Mouse (Mus musculus): ENCODE results near the gene Adgrv1.

The Adgrv1 gene

DNA sequence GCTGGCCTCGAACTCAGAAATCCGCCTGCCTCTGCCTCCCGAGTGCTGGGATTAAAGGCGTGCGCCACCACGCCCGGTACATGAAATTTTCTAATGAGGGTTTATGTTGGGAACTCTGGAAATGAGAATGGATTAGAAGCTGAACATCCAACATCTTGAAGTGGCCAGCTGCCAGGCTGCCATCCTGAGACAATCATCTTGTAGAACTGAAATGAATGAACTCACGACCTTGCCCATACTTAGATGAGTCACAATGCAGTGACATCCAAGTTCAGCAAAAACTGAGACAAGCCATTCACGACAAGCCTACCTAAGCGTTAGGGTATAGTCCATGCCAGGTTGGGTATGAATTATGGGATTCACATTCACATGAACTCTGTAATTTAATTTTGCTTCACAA, 393.1 kb downstream of the Adgrv1 start:
- DNase-seq (ENCODE audit: low spot score in 2 of 2): no peak

DNA sequence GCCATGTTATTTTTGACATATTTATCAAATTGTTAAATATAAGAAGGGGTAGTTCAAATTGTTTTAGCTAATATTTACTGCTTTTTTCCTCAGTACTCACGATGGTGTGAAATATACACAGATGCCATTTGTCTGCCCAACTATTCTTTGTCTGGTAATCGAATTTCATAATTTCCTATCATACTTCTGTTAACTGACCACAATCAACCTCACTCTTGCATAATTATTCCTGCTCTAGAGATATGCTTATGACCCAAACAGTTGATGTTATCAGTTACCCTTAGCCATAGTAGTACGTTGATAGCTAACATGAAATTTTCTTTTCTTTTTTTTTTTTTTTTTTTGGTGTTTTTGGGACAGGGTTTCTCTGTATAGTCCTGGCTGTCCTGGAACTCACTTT, 393.5 kb downstream of the Adgrv1 start:
- no peak for DNase-seq (ENCODE audit: low spot score in 2 of 2)

DNA sequence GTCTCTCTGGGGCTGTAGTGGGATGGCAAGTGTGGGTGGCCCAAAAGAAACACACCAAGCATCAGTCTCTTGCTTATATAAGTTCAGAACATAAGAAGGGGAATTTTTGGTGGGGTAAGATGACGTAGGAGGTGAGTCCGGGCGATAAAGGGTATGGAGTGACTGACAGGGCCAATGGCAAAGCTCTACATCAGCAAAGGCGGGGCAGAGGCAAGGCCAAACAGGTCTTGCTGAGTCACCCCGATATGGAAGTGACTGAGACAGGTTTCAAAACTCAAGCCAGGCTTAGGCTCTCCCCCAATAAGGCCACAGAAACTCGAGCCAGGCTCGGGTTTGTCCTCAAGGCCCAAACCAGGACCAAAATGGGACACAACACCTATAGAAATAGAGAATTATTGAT, 394.1 kb downstream of the Adgrv1 start:
- no peak for DNase-seq (ENCODE audit: low spot score in 2 of 2)

DNA sequence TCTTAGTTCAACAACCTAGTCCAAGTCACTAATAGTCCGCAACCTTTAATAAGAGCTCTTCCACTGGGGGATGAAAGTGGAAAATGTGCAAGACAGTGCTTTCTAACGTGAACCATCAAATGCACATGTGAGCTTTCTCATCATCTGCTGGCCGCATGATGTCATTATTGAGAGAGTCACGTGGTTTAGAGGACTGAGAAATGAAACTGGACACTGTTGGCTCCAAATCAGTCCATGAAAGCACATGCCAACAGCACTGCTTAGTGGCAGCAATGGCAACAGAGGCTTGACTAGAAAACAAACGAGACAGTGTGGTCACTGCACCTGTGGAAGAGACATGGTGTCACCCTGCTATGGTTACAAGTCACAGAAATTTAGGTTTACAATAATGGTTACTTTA, 395.0 kb downstream of the Adgrv1 start:
- DNase-seq (ENCODE audit: low spot score in 2 of 2): no peak

DNA sequence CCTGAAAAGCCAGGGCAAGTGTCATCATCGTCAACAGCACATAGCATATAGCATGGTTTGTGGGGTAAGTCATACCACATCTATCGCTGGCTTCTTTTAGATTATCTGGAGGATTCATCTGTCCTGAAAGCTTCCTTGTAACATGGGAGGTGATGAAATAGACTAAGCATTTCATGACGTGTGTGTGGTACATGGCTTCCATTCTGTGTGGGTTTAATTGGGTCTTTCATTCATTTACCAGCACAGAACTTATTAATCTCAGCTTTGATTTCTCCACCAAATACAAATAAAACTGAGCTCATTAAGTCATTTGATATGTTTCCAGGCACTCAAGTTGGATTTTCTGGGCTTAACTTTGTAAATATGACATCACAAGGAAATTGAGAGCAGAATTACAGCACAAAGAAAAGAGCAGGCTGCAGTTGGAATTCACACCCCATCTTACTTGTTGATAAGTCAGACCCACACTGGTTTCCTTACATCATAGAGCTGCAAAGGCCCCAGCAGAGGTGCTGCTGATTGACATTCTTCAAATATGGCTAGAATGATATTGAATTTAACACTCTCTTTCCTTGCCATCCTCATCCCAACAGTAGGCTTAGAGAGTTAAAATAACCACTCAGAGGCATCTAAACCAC, 396.1 kb downstream of the Adgrv1 start:
- DNase-seq (ENCODE audit: low spot score in 2 of 2): no peak

DNA sequence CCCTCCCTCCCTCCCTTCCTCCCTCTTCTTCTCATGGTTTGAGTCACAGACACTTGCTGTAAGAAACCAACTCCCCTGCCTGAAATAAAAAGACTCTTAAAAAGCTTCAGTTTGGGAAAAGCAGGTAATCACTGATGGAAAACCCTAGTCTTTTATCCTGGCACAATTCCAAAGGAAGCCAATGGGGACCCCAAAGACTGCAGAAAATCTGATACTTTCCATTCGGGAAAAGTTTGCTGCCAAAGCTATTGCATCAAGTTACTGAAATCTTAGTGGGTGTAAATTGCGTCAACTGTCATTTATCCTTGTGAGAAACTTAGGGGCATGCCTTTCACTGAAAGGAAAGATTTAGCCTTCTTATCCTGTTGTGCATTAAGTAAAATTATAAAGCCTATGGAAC, 398.9 kb downstream of the Adgrv1 start:
- DNase-seq (ENCODE audit: low spot score in 2 of 2): no peak

DNA sequence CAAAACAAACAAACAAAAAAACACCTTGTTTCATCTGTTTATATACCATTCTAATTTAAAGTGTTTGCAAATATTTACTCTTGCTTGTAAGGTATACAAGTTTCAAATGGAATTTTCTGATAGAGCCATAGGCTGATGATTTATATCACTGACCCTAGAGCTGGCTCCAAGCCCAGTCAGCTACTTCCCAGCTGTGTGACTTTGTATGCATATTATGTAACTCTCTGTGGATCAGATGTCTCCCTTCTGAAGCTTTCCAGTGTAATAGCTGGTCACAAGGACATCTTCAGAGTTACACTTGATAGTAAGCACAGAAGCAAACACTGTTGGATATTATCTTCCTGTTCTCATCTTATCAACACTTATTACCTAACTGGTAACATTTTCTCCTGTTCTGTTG, 400.1 kb downstream of the Adgrv1 start:
- DNase-seq (ENCODE audit: low spot score in 2 of 2): no peak

DNA sequence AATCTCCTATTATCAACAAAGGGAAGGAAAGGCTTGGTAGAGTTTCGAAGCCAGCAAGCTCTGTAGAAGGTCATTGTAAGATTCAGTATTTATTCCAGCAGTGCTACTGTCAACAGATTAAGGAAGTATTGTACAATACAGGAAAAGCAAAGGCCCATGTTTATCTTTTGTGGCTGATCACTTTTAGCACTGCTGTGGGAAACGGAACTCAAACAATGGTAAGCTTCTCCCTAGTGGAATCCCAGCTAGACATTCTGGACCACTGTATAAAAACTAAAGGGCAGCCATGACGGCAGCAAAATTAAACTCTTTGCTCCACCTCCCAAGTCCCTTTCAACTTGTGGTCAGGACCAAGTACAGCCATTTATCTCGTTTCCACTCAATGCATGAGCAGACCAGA, 402.8 kb downstream of the Adgrv1 start:
- no peak for DNase-seq (ENCODE audit: low spot score in 2 of 2)

DNA sequence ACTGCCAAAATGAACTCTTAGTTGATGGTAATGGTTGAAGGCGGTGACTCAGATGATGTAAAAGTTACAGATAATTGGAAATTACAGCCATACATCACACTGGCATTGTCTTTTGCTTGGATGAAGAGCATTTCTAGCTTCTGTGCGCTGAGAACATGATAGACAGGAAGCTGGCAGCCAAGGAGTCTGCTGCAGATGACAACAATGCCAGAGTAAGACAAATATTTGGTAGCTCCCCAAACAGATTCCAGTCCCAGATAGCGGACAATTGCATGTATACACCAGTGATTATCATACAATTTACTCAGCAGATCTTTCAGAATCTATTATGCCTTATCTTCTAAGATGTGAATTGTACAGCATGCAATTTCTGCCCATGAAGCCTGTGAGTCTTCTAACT, 409.2 kb downstream of the Adgrv1 start:
- no peak for DNase-seq (ENCODE audit: low spot score in 2 of 2)

DNA sequence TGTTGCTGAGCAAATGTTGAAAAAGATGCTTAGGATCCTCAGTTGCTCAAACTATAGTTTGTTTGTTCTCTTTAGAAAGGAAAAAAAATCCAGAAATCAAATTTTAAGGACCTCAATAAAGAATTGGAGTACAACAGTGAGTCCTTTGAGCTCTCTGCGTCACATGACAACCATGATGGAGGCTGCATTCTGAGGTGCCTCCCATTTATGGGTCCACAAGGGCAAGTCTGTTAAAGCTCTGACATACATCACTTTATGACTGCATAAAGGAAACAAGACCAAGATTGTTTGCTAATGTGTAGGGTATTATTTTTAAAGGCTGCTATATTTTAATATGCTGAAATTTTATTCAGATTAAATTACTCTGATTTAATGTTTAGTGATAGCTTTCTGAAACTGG, 410.6 kb downstream of the Adgrv1 start:
- no peak for DNase-seq (ENCODE audit: low spot score in 2 of 2)

DNA sequence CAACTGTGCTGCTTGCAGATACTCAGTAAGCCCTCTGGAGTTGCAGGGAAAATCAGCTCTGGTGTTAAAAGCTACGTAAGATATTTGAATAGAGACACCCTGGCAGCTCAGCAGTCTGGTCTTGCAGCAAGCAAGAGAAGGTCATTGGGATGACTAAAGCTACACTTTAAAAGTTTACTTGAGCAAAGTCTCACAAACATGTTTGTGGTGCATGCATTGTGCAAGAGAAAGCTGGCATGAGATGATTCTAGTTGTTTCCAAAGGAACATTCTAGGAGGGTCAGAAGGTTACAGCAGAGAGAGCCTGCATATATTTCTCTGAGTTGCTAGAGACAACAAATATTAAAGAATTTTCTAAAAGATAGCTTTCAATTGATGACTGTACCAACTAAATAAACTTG, 421.5 kb downstream of the Adgrv1 start:
- no peak for DNase-seq (ENCODE audit: low spot score in 2 of 2)

DNA sequence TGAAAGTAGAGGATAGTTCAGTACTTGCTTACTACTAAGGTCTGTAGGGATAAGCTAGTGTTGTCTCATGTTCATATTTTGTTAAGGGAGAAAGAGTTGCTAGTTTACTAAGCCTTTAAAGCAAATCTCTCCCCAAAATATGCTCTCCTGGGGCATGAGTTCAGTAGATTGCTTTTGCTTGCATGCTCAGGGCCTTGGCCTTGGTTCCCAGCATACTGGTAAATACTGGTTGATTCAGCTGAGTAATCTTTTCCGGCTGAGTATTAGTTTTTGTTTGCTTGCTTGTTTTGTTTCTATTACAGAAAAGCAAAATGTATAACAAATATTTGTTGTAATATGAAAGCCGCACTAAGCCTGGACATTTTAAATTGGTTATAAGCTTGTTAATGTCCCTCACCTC, 422.4 kb downstream of the Adgrv1 start:
- DNase-seq (ENCODE audit: low spot score in 2 of 2): no peak

DNA sequence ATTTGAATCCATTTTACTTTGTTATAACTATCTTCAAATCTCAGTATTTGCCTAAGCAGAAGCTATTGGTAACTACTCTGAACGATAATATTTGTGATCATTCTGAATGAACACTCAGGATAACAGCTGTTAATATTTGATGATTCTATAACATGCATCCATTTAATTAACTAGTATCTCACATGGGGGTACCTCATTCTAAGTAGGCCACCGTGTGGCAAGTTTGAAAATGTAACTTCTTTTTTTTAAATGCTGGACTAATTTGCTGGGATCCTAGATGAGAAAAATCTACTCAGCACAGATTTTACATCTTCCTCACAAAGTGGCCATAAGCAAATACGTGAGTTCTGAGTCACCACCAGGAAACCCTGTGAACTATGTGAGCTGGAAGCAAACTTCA, 423.1 kb downstream of the Adgrv1 start:
- no peak for DNase-seq (ENCODE audit: low spot score in 2 of 2)

DNA sequence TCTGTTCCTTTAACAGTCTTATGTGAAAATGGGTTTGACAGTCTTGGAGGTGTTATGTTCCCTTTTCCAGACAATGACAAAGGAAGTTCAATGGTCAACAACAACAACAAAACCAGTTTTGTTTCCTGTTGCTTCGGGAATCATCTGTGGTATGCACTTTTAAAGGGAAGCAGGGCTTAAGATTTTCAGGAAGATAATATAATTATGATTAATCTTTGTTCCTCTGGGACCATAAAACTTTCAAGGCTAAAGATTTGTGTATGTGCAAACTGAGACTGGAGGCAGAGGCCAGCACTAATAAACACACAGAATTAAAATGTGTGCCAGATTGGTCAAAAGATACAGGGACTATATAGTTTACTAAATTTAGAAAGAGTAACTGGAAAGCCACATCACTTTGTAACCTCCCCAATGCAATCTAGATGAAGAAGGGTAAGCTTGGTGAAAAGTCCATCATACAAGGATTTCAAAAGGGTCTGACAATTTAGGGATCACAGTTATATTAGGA, 424.8 kb downstream of the Adgrv1 start:
- DNase-seq (ENCODE audit: low spot score in 2 of 2): no peak

DNA sequence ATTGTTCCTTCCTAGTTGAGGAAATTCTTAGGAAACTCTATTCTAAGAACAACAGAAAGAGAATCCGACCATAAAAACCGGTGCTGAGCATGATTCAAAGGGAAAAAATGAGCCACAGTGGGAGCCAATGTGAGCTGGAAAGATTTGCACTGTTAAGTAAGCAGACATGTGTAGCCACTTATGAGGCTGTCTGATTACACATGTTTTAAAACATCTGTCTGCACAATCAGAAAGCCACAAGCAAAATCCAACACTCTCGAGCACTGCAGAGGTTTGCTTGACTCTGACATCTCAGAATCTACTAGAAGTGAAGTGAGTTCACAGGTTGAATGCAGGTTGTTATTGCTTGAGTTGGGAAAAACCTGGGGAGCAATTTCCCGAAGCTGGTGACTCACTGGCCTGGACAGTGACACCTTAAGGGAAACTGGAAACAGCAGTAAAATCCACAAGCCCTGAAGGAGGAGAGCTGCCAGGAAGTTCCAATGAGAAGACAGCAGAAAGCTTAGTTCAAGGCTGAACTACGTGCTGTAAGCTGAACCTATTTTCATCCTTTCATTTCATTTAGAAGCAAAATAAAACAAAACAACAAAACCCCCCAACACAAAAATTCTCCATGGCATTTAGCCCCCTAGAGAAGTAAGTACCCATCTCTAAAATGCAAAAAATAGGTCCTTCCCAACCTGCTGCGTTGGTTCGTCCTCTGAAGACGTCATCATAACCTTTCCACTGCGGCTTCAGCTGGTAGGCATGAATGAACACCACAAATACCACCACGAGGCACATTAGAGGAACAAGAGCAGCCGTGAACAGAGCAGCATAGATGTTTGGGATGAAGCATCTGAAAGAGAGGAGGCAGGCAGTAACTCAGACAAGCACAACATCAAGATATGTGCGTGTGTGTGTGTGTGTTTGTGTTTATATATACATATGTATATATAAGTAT, 450.7 kb downstream of the Adgrv1 start:
- peak in 1 of 2 experiments; percentile 13 for DNase-seq (ENCODE audit: low spot score in 2 of 2)

DNA sequence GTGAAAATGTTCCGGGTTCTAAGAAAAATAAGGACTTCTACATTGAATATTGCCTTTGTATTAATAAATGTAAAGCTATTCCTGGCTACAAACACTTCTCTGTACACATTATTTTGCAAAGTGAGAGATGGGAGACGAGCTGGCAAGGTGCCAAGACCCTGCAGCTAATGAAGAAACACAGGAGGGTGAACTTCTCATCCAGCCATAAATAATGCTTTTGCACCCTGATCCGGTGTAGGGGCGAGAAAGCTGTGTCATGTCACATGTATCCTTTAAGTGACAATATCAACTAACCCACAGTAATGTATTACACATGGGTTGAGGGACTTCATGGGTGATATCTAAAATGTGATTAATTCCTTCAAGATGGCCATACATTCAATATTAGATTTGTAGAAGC, 451.5 kb downstream of the Adgrv1 start:
- no peak for DNase-seq (ENCODE audit: low spot score in 2 of 2)

DNA sequence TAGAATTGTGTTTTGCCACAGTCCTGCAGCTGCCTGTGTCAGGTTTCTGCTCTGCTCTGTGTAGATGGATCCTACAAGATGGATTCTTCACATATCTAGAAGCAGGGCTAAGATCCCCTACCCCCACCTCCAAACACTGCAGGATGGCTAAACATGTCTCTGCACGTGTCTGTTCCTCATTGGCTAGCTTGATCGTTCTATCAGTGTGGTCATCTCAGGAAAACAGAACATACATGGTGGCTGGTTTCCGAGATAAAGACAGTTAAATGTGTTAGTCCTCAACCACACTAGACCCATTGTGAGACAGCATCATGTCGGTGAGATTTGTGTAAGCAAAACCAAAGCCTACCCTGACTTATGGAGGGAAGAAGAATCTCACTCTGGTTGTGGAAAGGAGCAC, 456.1 kb downstream of the Adgrv1 start:
- DNase-seq (ENCODE audit: low spot score in 2 of 2): no peak

DNA sequence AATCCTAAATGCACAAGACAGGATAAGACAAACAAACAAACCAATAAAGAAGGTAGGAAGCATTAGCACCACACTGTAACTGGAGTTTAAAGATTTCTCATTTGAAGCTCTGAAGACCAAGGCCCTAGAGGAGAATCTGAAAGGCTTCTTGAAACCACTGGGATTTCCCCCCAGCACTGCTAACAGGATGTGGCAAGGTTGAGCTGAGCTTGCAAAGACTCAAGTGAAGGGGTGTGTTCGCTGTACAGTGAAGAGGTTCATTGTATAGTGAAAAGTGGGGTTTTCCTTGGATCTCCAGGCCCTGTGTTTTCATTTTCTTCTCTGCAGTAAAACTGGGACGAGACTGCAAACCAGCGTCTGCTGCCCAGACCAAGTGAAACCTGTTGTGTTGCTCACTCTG, 456.9 kb downstream of the Adgrv1 start:
- no peak for DNase-seq (ENCODE audit: low spot score in 2 of 2)

DNA sequence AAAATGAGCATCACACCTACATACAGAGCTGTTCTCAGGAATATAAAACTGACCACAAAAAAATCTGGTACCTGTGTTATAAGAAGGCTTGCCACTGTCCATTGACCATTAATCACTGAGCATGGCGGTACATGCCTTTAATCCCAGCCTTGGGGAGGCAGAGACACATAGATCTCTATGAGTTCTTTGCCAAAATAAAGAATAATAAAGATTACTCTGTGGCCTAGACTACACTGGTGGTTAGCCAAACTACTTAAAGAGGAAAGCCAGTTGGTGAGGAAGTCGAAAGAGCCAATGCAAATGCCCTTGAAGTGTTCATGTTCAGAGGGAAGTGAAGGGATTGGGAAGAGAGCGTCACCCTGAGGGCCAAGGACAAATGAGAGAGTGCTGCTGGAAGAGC, 461.8 kb downstream of the Adgrv1 start:
- no peak for DNase-seq (ENCODE audit: low spot score in 2 of 2)

DNA sequence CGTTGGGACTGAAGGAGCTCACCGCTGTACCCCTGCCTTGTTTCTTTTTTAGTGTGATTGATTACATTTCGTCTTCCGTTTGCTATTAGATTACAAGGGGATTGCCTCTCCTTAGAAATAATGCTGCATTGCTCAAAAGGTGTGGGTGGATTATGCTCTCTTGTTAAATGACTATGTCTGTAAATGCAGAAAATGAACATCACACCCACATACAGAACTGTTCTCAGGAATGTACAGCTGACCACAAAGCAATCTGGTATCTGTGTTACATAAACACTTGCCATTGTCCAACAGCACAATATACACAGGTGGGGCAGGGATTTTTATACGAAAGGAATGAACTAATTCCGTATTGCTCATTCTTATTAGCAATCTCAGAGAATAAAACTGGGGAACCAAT, 465.5 kb downstream of the Adgrv1 start:
- no peak for DNase-seq (ENCODE audit: low spot score in 2 of 2)

DNA sequence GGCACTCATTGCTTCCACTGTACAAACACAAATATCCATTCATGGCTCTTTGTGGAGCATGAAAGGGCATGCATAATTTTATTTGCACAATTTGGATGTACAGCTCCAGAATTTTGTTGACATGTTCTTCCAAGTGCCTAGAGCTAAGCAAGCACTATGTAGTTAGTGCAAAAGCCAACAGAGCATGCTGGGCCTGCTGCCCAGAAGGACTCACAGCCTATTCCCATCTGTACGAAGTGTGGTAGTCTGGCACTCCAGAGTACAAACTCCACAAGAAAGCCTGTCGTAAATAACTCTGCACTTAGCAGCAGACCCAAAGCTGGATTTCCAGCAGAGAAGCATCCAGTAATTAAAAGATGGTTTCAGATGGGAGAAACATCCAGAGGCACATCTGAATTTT, 473.1 kb downstream of the Adgrv1 start:
- DNase-seq (ENCODE audit: low spot score in 2 of 2): no peak

DNA sequence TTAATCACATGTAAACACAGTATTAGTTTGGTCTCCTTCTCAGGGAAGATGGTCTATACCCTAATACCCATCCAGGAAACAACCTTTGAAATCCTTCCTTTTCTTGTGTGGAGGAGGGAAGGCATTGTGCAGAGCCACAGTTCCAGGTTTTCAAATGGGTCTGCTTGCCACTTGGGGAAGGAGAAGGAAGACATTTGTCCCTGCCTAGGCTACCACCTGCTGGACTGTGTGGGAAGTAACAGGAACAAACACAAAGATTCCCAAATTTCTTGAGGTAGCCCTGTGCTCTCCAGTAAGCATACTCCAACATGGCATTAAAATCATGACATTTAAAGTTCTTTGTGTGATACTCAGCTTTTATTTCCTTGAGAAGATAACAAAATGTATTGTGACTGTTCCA, 477.6 kb downstream of the Adgrv1 start:
- DNase-seq (ENCODE audit: low spot score in 2 of 2): no peak

DNA sequence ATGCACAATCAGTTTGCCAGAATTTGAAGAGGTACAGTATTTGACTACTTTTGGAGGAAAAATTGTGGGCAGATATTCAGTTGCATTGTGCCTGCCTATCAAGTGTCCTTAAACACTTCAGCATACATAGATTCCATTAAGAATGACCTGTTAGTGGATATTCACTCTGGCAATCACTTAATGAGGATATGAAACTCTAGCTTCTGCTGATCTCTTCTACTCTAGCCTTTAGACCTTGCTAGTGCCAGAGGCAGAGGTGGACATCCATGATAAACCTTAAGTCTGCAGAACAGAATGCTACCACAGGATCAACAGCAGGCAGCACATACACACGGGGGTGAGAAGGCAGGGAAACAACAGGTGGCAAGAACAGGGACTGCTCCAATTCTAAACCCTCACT, 488.5 kb downstream of the Adgrv1 start:
- no peak for DNase-seq (ENCODE audit: low spot score in 2 of 2)

Measured in urinary bladder, adult 18-20 months (tissue).